Mouse (Mus musculus): ENCODE measurements around the gene Prdm16. TPM values are rescaled to one million over a fixed set of nuclear protein-coding genes. Genes with fewer than 3 reads are reported as not detected.

Prdm16 gene
- polyA plus RNA-seq, 1 experiment from 2014 or later = 2.2 TPM

DNA sequence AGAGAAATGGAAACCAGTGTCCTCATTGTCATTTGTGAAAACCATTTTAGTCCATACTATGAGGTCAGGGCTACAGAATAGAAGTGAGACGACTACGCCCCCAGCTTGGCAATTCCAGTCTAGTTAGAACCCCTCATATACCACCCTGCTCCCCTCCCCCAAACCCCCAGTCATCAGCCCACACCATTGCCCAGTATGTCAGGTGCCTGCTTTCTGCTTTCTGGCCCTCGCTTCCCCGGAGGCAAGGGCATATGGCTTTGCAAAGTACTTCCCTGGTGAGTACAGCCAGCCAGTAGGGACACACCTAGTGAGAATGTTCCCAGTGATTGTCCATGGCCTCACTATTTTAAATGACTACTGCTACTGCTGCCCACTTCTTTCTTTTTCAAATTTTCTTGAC, 37.3 kb upstream of the Prdm16 start:
- Histone ChIP-seq H3K4me1 (ENCODE audit: insufficient read depth) (no peaks in the 10 kb centered on the region), H3K9ac (replicated peaks) (no peak overlapping the region), H3K4me2 (ENCODE audit: low read depth, low read length) (no peak overlapping the region), H3K27me3 (ENCODE audit: insufficient read depth, low read length) (no peaks in the 10 kb centered on the region), H3K27ac (ENCODE audit: low read depth) (no peak overlapping the region), H3K36me3 (replicated peaks; ENCODE audit: insufficient read depth, low read length) (no peaks in the 10 kb centered on the region), H3K9me3 (ENCODE audit: low read length) (no peaks in the 10 kb centered on the region), H3K4me3 (ENCODE audit: low read depth, low read length) (no peak overlapping the region)
- no peak for DNase-seq
- TF ChIP-seq CTCF (IDR thresholded peaks at IDR 0.05; ENCODE audit: low read depth) (no peak), EP300 (IDR thresholded peaks at IDR 0.05; ENCODE audit: low read depth) (no peak)
- 63% methylated on average over 4 of the region's 4 CpGs for WGBS (ENCODE audit: insufficient replicate concordance)
- no peak for ATAC-seq

DNA sequence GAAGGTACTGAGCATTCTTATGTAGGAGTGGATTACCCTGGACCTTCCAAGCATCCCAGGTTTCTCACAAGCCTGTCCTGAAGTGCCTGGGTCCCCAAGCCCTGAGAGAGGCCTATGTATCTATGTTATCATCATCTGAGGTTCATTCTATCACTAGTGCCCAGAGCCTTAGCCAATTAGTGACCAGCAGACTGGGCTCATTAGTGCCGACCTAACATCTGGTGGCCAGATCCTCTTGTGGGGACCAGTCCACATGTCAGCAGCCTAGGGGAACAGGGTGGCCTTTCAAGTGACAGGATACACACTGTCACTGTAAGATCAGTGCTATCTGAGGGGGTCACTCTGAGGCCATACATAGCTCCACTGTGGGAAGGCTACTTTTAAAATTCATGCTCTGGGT, 35.4 kb upstream of the Prdm16 start:
- H3K27me3 ChIP-seq (ENCODE audit: insufficient read depth, low read length) = no peaks in the 10 kb centered on the region
- H3K4me1 ChIP-seq (ENCODE audit: insufficient read depth) = no peaks in the 10 kb centered on the region
- H3K27ac ChIP-seq (ENCODE audit: low read depth) = no peak overlapping the region
- H3K4me2 ChIP-seq (ENCODE audit: low read depth, low read length) = no peak overlapping the region
- no peaks in the 10 kb centered on the region for H3K36me3 ChIP-seq (replicated peaks; ENCODE audit: insufficient read depth, low read length)
- 30% methylated on average over 1 of the region's 1 CpGs for WGBS (ENCODE audit: insufficient replicate concordance)
- ATAC-seq = no peak
- H3K9me3 ChIP-seq (ENCODE audit: low read length) = no peaks in the 10 kb centered on the region
- H3K4me3 ChIP-seq (ENCODE audit: low read depth, low read length) = no peak overlapping the region
- no peak overlapping the region for H3K9ac ChIP-seq (replicated peaks)
- no peak for TF ChIP-seq CTCF (IDR thresholded peaks at IDR 0.05; ENCODE audit: low read depth)
- TF ChIP-seq EP300 (IDR thresholded peaks at IDR 0.05; ENCODE audit: low read depth) = no peak
- DNase-seq = no peak

- Histone ChIP-seq H3K4me3 (ENCODE audit: low read depth, low read length) (no peak overlapping the region), H3K27ac (ENCODE audit: low read depth) (no peak overlapping the region), H3K4me1 (ENCODE audit: insufficient read depth) (no peaks in the 10 kb centered on the region), H3K4me2 (ENCODE audit: low read depth, low read length) (no peak overlapping the region), H3K36me3 (replicated peaks; ENCODE audit: insufficient read depth, low read length) (no peaks in the 10 kb centered on the region), H3K27me3 (ENCODE audit: insufficient read depth, low read length) (no peaks in the 10 kb centered on the region), H3K9me3 (ENCODE audit: low read length) (no peaks in the 10 kb centered on the region), H3K9ac (replicated peaks) (no peak overlapping the region)
- 71% methylated on average over 8 of the region's 8 CpGs for WGBS (ENCODE audit: insufficient replicate concordance)
- DNase-seq = no peak
- TF ChIP-seq EP300 (IDR thresholded peaks at IDR 0.05; ENCODE audit: low read depth) = no peak
- no peak for TF ChIP-seq CTCF (IDR thresholded peaks at IDR 0.05; ENCODE audit: low read depth)
- ATAC-seq = no peak
These were observed 34.7 kb upstream of the Prdm16 start for GRCm38 (mm10) chr4:154671232-154671912.

- Histone ChIP-seq H3K9me3 (ENCODE audit: low read length) (no peaks in the 10 kb centered on the region), H3K27ac (ENCODE audit: low read depth) (no peak within 1 kb of the TSS), H3K4me3 (ENCODE audit: low read depth, low read length) (no peak within 1 kb of the TSS), H3K36me3 (replicated peaks; ENCODE audit: insufficient read depth, low read length) (no peaks in the 10 kb centered on the region), H3K9ac (replicated peaks) (no peak within 1 kb of the TSS), H3K27me3 (ENCODE audit: insufficient read depth, low read length) (no peaks in the 10 kb centered on the region), H3K4me1 (ENCODE audit: insufficient read depth) (no peaks in the 10 kb centered on the region), H3K4me2 (ENCODE audit: low read depth, low read length) (no peak within 1 kb of the TSS)
- WGBS (ENCODE audit: insufficient replicate concordance) = 70% methylated on average over 2 of the region's 2 CpGs
- TF ChIP-seq EP300 (IDR thresholded peaks at IDR 0.05; ENCODE audit: low read depth) (no peak), CTCF (IDR thresholded peaks at IDR 0.05; ENCODE audit: low read depth) (no peak)
- ATAC-seq (no peak), DNase-seq (no peak)
These were observed 31.1 kb upstream of the Prdm16 start, which contains the start of gene Actrt2 for GRCm38 (mm10) chr4:154667767-154668166. Actrt2 (minus strand) TSS chr4:154667867.

- no peaks in the 10 kb centered on the region for H3K4me1 ChIP-seq (ENCODE audit: insufficient read depth)
- no peak for ATAC-seq
- H3K36me3 ChIP-seq (replicated peaks; ENCODE audit: insufficient read depth, low read length) = no peaks in the 10 kb centered on the region
- no peaks in the 10 kb centered on the region for H3K9me3 ChIP-seq (ENCODE audit: low read length)
- WGBS (ENCODE audit: insufficient replicate concordance) = 67% methylated on average over 12 of the region's 12 CpGs
- H3K27ac ChIP-seq (ENCODE audit: low read depth) = no peak overlapping the region
- TF ChIP-seq EP300 (IDR thresholded peaks at IDR 0.05; ENCODE audit: low read depth) (no peak), CTCF (IDR thresholded peaks at IDR 0.05; ENCODE audit: low read depth) (no peak)
- DNase-seq = no peak
- no peak overlapping the region for H3K4me2 ChIP-seq (ENCODE audit: low read depth, low read length)
- no peaks in the 10 kb centered on the region for H3K27me3 ChIP-seq (ENCODE audit: insufficient read depth, low read length)
- no peak overlapping the region for H3K4me3 ChIP-seq (ENCODE audit: low read depth, low read length)
- no peak overlapping the region for H3K9ac ChIP-seq (replicated peaks)
These were observed 26.1 kb upstream of the Prdm16 start for GRCm38 (mm10) chr4:154662681-154663215.

- Histone ChIP-seq H3K9ac (replicated peaks) (no peak overlapping the region), H3K36me3 (replicated peaks; ENCODE audit: insufficient read depth, low read length) (no peaks in the 10 kb centered on the region), H3K27me3 (ENCODE audit: insufficient read depth, low read length) (no peaks in the 10 kb centered on the region), H3K4me1 (ENCODE audit: insufficient read depth) (no peaks in the 10 kb centered on the region), H3K27ac (ENCODE audit: low read depth) (no peak overlapping the region), H3K9me3 (ENCODE audit: low read length) (no peaks in the 10 kb centered on the region), H3K4me2 (ENCODE audit: low read depth, low read length) (no peak overlapping the region), H3K4me3 (ENCODE audit: low read depth, low read length) (no peak overlapping the region)
- 39% methylated on average over 6 of the region's 6 CpGs for WGBS (ENCODE audit: insufficient replicate concordance)
- TF ChIP-seq CTCF (IDR thresholded peaks at IDR 0.05; ENCODE audit: low read depth) (no peak), EP300 (IDR thresholded peaks at IDR 0.05; ENCODE audit: low read depth) (no peak)
- DNase-seq (no peak), ATAC-seq (no peak)
These were observed 24.6 kb upstream of the Prdm16 start for GRCm38 (mm10) chr4:154661256-154661655.

Data from liver, postnatal 0 days (tissue).